Mouse (Mus musculus) frontal cortex, adult (tissue): Measurements from ENCODE around the gene Nkpd1.
"Not testable (repeated sequence)": the region's sequence is repeated elsewhere in the genome, so short reads cannot be mapped to it uniquely, and the experiment has no call there.

Experiments used
- ATAC-seq: cut with Nextera tagmentation; 2 replicates; pipeline ENCODE4 v1.9.2; 2017; ENCODE audit warnings: mild to moderate bottlenecking, moderate library complexity, mixed read lengths; ENCODE audit not compliant: low TSS enrichment

The Nkpd1 gene

GRCm38 (mm10) chr7:19506326-19506725 is 11.3 kb upstream of the Nkpd1 start:
- no peak for ATAC-seq

- no peak for ATAC-seq
These were observed 10.5 kb upstream of the Nkpd1 start for GRCm38 (mm10) chr7:19506969-19507611.

- ATAC-seq = no peak
These were observed 10.0 kb upstream of the Nkpd1 start for GRCm38 (mm10) chr7:19507612-19507981.

- ATAC-seq = peak; percentile 96
These were observed 9.3 kb upstream of the Nkpd1 start, which contains the start of the genes Bloc1s3 and Trappc6a for GRCm38 (mm10) chr7:19508150-19508923. Gene Bloc1s3, minus strand, starts transcription at chr7:19508367. Gene Trappc6a, plus strand, starts transcription at chr7:19508395.

GRCm38 (mm10) chr7:19508924-19509568 is 8.6 kb upstream of the Nkpd1 start:
- ATAC-seq = 0 out of 2 replicates have a peak, but pooled peaks have one; percentile 6

- ATAC-seq = no peak
These were observed 7.9 kb upstream of the Nkpd1 start for GRCm38 (mm10) chr7:19509786-19510185.

- ATAC-seq = not testable (repeated sequence)
These were observed 5.7 kb upstream of the Nkpd1 start for GRCm38 (mm10) chr7:19511934-19512333.

GRCm38 (mm10) chr7:19512353-19512752 is 5.3 kb upstream of the Nkpd1 start:
- no peak for ATAC-seq

- no peak for ATAC-seq
These were observed 2.4 kb downstream of the Nkpd1 start for GRCm38 (mm10) chr7:19520032-19520431.

GRCm38 (mm10) chr7:19523017-19523756 is 5.5 kb downstream of the Nkpd1 start:
- 0 out of 2 replicates have a peak, but pooled peaks have one; percentile 12 for ATAC-seq

GRCm38 (mm10) chr7:19523757-19524419 is 6.2 kb downstream of the Nkpd1 start:
- peak; percentile 35; the same call in 1 of the 2 replicates for ATAC-seq

- ATAC-seq = no peak
These were observed 6.9 kb downstream of the Nkpd1 start for GRCm38 (mm10) chr7:19524420-19525104.

- no peak for ATAC-seq
These were observed 7.5 kb downstream of the Nkpd1 start for GRCm38 (mm10) chr7:19525105-19525481.

GRCm38 (mm10) chr7:19531077-19531476 is 13.4 kb downstream of the Nkpd1 start:
- no peak for ATAC-seq

- ATAC-seq = no peak
These were observed 14.6 kb downstream of the Nkpd1 start for GRCm38 (mm10) chr7:19532240-19532639.

- no peak for ATAC-seq
These were observed 17.0 kb downstream of the Nkpd1 start for GRCm38 (mm10) chr7:19534676-19535075.

GRCm38 (mm10) chr7:19540771-19541566 is 23.3 kb downstream of the Nkpd1 start:
- no peak for ATAC-seq

- ATAC-seq = no peak
These were observed 24.1 kb downstream of the Nkpd1 start for GRCm38 (mm10) chr7:19541681-19542154.

- peak; percentile 70; the same call in 1 of the 2 replicates for ATAC-seq
These were observed 24.6 kb downstream of the Nkpd1 start for GRCm38 (mm10) chr7:19542155-19542691.
